Mouse (Mus musculus) embryo, embryonic 11.5 days (tissue): ENCODE results near the gene Ube2q1.
"Not testable (repeated sequence)": the region's sequence is repeated elsewhere in the genome, so short reads cannot be mapped to it uniquely, and the experiment has no call there.

Experiments
- DNase-seq: peaks from one replicate; pipeline ENCODE4 v3.0.0-alpha.2; 2012; ENCODE audit warnings: low read depth, low spot score

Ube2q1 gene

DNA sequence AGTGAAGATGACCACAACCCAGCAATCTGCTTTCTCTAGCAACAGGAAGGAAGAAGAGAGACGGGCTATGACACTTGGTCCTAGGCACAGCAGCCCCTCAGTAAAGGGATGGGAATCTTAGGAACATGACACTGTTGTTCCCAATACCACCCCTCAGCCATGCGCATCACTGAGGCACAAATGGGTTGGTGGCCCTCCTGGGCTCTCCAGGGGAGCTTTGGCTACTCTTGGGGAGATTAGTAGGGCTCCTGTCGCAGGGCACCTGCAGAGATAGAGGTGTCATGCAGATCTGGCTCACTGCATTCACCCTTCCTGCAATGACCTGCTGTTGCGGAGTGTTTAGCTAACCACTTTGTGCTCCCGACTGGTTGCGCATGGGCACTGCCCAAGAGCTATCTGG is 12.9 kb downstream of the Ube2q1 start:
- no peak for DNase-seq

DNA sequence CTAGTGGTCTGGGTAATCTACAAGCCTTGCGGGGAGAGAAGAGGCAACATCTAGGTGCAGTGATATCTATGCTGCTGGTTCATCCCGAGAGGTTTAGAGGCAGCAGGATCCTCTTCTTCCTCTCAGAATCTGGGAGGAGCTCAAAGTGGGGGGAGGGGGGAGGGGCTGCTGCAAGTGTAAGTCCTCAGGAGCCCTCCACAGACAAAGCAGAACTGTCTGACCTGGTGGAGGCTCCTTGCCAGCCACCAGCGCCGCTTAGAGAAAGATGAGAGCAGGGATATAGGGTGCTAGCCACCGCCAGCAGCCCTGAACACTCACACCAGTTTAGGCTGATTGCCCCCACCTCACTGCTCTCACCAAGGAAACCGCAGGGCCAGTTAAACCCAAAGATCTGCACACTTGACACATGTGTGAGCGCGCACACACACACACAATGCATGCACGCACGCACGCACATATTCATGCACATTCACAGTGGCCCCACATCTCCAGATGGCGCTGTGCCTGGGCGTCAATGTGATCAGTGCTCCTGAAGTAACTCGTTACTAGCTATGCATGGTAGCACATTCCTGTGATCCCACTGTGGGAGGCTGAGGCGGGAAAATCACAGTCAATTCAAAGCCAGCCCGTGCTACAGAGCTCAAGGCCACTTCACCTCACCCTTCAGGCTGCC is 15.4 kb downstream of the Ube2q1 start:
- no peak for DNase-seq

GRCm38 (mm10) chr3:89794616-89795015 is 21.2 kb downstream of the Ube2q1 start:
- no peak for DNase-seq

GRCm38 (mm10) chr3:89795746-89796145 is 22.3 kb downstream of the Ube2q1 start:
- no peak for DNase-seq

DNA sequence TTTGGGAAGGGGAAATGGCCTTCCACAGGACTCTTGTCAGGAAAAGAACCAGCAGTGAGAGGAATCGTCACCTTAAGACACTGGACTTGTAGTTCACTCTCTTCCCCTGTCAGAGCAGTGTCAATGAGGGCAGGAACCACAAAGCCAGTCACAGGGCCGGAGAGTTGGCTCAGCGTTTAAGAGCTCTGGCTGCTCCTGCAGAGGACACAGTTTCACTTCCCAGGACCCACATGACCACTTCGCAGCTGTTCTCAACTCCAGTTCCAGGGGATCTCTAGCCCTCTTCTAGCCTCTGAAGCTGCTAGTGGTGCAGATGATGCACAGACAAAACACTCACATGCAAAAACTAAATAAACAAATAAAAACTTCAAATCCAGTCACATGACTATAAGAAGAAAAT is 22.9 kb downstream of the Ube2q1 start:
- DNase-seq: no peak

GRCm38 (mm10) chr3:89798518-89798917 is 25.1 kb downstream of the Ube2q1 start:
- DNase-seq: no peak

- no peak for DNase-seq
These were observed 26.1 kb downstream of the Ube2q1 start for GRCm38 (mm10) chr3:89799476-89799875.

DNA sequence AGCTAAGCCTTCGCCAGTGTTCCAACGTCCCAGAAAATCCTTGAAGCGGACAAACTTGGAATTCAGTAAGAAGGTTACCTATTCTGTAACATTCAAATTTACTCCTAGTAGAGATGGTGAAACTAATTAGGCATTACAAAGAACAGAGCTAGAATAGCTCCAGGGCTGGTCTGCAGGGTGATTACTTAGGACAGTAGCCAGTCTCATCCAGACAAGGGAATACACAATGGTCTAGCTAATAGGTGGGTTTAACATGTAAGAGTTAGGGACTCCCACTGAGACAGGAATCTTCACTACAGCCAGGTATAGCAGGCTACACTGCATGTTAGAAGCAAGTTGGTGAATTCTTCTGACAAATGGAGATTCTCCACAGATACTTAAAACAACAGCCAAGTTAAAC is 26.7 kb downstream of the Ube2q1 start:
- DNase-seq: not testable (repeated sequence)

DNA sequence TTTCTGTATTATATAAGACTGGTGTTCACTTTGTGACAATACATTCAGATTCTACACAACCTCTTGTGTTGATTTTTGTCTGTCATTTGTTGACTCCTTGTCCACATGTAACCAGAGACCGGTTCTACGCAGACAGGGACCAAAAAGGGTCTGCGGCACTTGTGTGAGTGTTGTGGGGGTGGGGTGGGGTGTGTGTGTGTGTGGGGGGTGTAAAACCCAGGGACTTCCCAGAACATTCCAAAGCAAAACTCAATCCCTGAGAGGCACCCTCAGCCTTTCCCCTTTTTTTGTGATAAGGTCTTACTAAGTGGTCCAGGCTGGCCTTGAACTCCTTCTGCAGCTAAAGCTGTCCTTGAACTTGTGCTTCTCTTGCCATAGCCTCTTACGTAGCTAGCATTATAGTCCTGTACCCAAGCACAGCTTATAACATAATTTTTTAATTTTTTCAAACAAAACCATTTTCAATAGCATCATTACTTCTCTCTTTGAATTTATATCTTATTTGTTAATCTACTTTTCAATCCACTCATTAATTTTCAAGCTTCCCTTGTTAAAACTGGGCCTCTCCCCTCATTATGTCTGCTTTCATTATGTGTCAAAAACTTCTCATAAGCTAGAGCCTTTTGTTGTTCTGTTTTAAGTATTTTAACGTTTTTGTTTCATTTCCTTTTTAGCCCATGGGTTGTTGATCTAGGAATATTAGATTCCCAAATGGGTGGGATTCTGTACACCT is 27.5 kb downstream of the Ube2q1 start:
- DNase-seq: no peak

GRCm38 (mm10) chr3:89801507-89801847 is 28.1 kb downstream of the Ube2q1 start:
- no peak for DNase-seq

GRCm38 (mm10) chr3:89802876-89803275 is 29.5 kb downstream of the Ube2q1 start:
- DNase-seq: no peak

DNA sequence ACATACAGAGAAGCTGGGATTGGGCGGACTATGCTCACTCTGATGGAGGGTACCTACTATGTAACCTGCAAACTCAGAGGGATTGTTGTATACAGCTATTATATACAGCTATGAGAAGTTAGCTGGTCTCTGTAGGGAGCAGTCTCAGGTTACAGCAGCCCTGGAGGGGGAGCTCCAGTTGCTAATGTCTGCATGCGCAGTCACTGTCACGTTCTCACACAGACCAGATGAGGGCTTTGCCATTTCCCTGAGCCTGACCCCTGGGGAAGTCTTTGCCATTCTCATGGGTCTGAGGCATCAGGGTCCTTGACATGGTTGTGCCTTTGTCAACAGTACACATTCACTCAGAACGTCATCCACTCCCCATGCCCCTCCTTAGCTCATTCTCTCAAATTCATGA is 31.8 kb downstream of the Ube2q1 start:
- DNase-seq: no peak

- DNase-seq: no peak
These were observed 33.3 kb downstream of the Ube2q1 start for GRCm38 (mm10) chr3:89806751-89807150.

GRCm38 (mm10) chr3:89807171-89807570 is 33.8 kb downstream of the Ube2q1 start:
- DNase-seq: no peak

DNA sequence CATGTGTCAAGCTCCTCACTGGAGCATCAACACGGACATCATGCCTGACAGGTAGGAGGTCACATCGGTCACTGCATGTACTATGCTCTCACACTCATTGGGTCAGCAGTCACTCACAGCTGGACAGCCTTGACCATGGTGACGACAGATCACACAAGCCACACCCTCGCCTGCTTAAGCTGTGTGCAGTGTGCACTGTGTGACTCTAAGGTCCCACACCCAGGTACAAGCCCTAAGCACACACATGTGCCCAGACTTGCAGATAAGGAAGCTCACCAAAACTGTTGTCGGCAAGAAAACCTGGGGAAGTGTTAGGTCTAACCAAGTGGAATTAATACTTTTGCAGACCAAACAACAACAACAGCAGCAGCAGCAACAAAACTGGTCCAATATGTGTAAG is 34.5 kb downstream of the Ube2q1 start:
- no peak for DNase-seq

- DNase-seq: no peak
These were observed 35.2 kb downstream of the Ube2q1 start for GRCm38 (mm10) chr3:89808638-89809037.

- no peak for DNase-seq
These were observed 37.4 kb downstream of the Ube2q1 start for GRCm38 (mm10) chr3:89810841-89811240.

DNA sequence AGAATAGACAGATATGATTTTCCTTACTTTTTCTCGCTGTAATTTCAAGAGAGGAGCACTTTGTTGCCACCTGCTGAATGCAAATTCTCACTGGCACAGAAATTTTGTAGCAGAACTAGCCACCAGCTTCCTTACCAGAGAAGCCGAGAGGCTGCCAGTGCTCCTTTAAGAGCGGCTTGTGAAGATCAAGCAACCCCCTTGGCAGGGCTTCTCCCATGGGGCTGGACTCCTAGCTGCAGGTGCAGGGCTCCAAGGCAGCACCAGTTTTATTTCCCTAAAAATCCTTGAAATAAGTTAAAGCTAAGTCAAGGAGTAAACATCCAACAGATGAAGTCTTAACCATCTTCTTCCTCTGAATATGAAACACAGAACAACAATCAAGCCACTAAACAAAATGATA is 38.8 kb downstream of the Ube2q1 start:
- no peak for DNase-seq

GRCm38 (mm10) chr3:89814051-89814450 is 40.6 kb downstream of the Ube2q1 start:
- DNase-seq: no peak

DNA sequence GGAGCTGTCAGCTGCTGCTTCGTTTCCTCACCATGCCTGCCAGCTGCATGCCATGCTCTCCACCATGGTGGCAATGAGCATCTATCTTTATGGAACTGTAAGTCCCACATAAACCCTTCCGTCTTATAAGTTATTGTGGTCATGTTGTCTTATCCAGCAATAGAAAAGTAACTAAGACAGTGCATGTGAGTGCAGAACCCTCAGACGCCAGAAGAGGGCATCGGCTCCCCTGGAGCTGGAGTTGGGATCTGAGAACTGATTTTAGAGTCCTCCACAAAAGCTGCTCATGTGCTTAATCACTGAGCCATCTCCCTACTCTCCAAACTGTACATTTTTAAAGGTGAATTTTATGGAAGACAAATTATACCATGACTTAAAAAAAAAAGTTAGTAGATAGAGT is 43.6 kb downstream of the Ube2q1 start:
- no peak for DNase-seq

DNA sequence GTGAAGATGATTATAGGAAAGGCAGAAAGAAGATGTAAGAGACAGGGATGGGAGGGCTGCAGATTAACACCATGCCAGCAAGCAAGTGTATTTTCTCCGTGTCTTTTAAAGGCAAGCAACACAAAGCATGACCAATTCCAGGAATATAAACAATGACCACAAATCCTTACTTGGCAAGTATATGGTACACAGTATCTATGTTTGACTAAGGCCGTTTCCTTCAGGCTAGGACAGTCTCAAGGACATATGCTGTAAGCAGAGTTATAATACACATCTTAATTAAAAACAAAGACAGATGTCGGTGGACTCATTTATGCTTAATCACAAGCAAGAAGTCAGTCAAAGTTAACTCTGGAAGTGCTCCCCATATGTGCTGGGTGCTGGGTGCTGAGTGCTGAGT is 45.2 kb downstream of the Ube2q1 start:
- no peak for DNase-seq

GRCm38 (mm10) chr3:89819897-89820296 is 46.5 kb downstream of the Ube2q1 start:
- no peak for DNase-seq

GRCm38 (mm10) chr3:89820311-89821095 is 47.1 kb downstream of the Ube2q1 start:
- no peak for DNase-seq
